Mouse (Mus musculus) right cerebral cortex, adult 18-20 months (tissue): ENCODE measurements around the gene Tbc1d25.

Experiments used
- DNase-seq: peaks from one replicate; pipeline ENCODE4 v3.0.0; 2022; ENCODE audit warnings: mixed read lengths

Tbc1d25 gene

GRCm38 (mm10) chrX:8178871-8179270, 2.9 kb upstream of the Tbc1d25 start:
- no peak for DNase-seq

- no peak for DNase-seq
Observed at GRCm38 (mm10) chrX:8175169-8175503, 845 bp downstream of the Tbc1d25 start.

GRCm38 (mm10) chrX:8167716-8168647, 8.0 kb downstream of the Tbc1d25 start:
- DNase-seq, result no peak

- no peak for DNase-seq
Observed at GRCm38 (mm10) chrX:8164471-8164870, 11.5 kb downstream of the Tbc1d25 start.

GRCm38 (mm10) chrX:8163076-8163475, 12.9 kb downstream of the Tbc1d25 start:
- peak; percentile 25 for DNase-seq

GRCm38 (mm10) chrX:8145153-8145991, 30.6 kb downstream of the Tbc1d25 start, which contains the start of gene Rbm3:
Gene Rbm3, minus strand, starts transcription at chrX:8145880.
- peak; percentile 90 for DNase-seq

GRCm38 (mm10) chrX:8143750-8144149, 32.2 kb downstream of the Tbc1d25 start:
- no peak for DNase-seq

GRCm38 (mm10) chrX:8142948-8143347, 33.0 kb downstream of the Tbc1d25 start:
- DNase-seq, result no peak

- no peak for DNase-seq
Observed at GRCm38 (mm10) chrX:8141058-8141457, 34.9 kb downstream of the Tbc1d25 start.

GRCm38 (mm10) chrX:8140446-8140845, 35.5 kb downstream of the Tbc1d25 start:
- DNase-seq, result no peak

- no peak for DNase-seq
Observed at GRCm38 (mm10) chrX:8139480-8139879, 36.5 kb downstream of the Tbc1d25 start.

GRCm38 (mm10) chrX:8135886-8136285, 40.1 kb downstream of the Tbc1d25 start:
- no peak for DNase-seq

GRCm38 (mm10) chrX:8132017-8132976, 43.7 kb downstream of the Tbc1d25 start, which contains the start of gene Wdr13:
Gene Wdr13, minus strand, starts transcription at chrX:8132892.
- peak; percentile 93 for DNase-seq

GRCm38 (mm10) chrX:8131393-8131792, 44.6 kb downstream of the Tbc1d25 start:
- DNase-seq, result no peak

- DNase-seq, result no peak
Observed at GRCm38 (mm10) chrX:8125235-8125634, 50.7 kb downstream of the Tbc1d25 start.

GRCm38 (mm10) chrX:8123821-8124470, 52.0 kb downstream of the Tbc1d25 start:
- DNase-seq, result no peak

GRCm38 (mm10) chrX:8117264-8117663, 58.7 kb downstream of the Tbc1d25 start:
- no peak for DNase-seq

GRCm38 (mm10) chrX:8115275-8115674, 60.7 kb downstream of the Tbc1d25 start:
- DNase-seq, result no peak

GRCm38 (mm10) chrX:8105019-8105418, 71.0 kb downstream of the Tbc1d25 start:
- DNase-seq, result no peak
